Mouse (Mus musculus) kidney, adult 2 months (tissue): Measurements from ENCODE around the gene Rasl11b.
A peak's percentile ranks its signal among the peaks of the same experiment; 100 is the strongest.

Experiments
- CTCF ChIP-seq: fragments of 200-500 bp; conservative IDR thresholded peaks from 2 replicates; pipeline ENCODE4 v1.5.1; 2011; ENCODE audit warnings: low read depth, mild to moderate bottlenecking, control low read depth, low read length, moderate library complexity, mixed read lengths; ENCODE audit not compliant: insufficient read depth, insufficient read length
- POLR2A ChIP-seq: fragments of 200-500 bp; IDR thresholded peaks from one replicate; pipeline ENCODE4 v1.6.1; 2011; ENCODE audit warnings: low read depth, low read length, control low read depth

DNA sequence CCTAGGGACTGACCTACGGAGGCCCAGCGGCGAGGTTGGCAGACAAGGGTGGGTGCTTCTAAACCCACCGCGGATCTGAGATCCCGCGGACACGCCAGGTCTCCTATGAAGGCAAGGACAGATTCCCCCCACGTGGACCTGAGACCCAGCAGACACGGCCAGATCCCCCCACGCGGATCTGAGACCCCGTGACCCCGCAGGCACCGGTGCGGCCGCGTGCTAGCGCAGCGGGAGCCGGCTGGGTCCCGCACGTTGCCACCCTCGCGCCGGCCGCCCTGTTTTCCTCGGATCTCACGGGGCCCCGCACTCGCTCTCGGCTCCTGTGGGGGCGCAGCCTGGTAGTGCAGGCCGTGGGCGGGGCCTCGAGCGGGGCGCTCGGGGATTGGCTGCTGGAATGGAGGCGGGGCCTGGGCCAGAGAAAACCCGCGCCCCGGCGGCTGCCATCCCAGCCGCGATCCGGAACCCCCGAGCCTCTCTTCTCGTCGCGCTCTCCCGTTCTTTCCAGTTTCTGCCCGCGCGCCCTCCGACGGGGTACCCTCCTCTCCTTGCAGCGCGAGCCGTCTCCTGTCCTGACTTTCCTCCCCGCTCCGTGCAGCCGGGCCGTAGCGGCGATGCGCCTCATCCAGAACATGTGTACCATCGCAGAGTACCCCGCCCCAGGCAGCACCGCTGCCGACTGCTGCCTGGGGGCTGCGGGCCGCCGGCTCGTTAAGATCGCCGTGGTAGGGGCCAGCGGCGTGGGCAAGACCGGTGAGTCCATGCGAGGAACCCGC is at the start of gene Rasl11b:
- TF ChIP-seq CTCF = no peak
- TF ChIP-seq POLR2A = peak; percentile 88
